Mouse (Mus musculus): ENCODE results near the gene Hus1b. TPM values are rescaled to one million over a fixed set of nuclear protein-coding genes. Genes with fewer than 3 reads are reported as not detected.

The Hus1b gene
- polyA plus RNA-seq (2015; fragmentation: Nextera tagmentation; extraction: Ambion mirVana) = 0.22 TPM in 1 of 2 replicates, not detected in the other

GRCm38 (mm10) chr13:30947540-30947939 lies at the start of gene Hus1b:
TSS of gene Hus1b (minus strand) at chr13:30947759.
- no peak within 1 kb of the TSS for H3K4me3 ChIP-seq

GRCm38 (mm10) chr13:30994249-30994858 lies 46.8 kb upstream of the Hus1b start:
- 68% methylated on average over 6 of the region's 6 CpGs for WGBS

More at GRCm38 (mm10) chr13:30947540-30947939, at the start of gene Hus1b:
- ATAC-seq (ENCODE audit: low FRiP score, low read depth) = no peak
- H3K9me3 ChIP-seq = no peaks in the 10 kb centered on the region
- H3K9ac ChIP-seq = no peak within 1 kb of the TSS
- H3K4me1 ChIP-seq = peaks cover 5% of the 10 kb centered on the region; the same call in 1 of the 2 replicates
- no peak within 1 kb of the TSS for H3K27ac ChIP-seq
- no peaks in the 10 kb centered on the region for H3K27me3 ChIP-seq
- no peak within 1 kb of the TSS for H3K4me2 ChIP-seq (replicated peaks)
- H3K36me3 ChIP-seq = peaks cover 12% of the 10 kb centered on the region; the same call in 1 of the 2 replicates
- WGBS = 88% methylated on average over 11 of the region's 11 CpGs

GRCm38 (mm10) chr13:30993819-30994218 lies 46.3 kb upstream of the Hus1b start:
- Histone ChIP-seq H3K4me3 (no peak overlapping the region), H3K27ac (no peak overlapping the region), H3K36me3 (no peaks in the 10 kb centered on the region), H3K9ac (no peak overlapping the region), H3K4me2 (replicated peaks) (no peak overlapping the region), H3K27me3 (peaks cover 16% of the 10 kb centered on the region), H3K4me1 (0 out of 2 replicates have a peak, but pooled peaks cover 3% of the 10 kb centered on the region), H3K9me3 (no peaks in the 10 kb centered on the region)
- WGBS = 32% methylated on average over 3 of the region's 3 CpGs
- ATAC-seq (ENCODE audit: low FRiP score, low read depth) = no peak

More at GRCm38 (mm10) chr13:30994249-30994858, 46.8 kb upstream of the Hus1b start:
- peaks cover 13% of the 10 kb centered on the region for H3K27me3 ChIP-seq
- no peaks in the 10 kb centered on the region for H3K9me3 ChIP-seq
- H3K4me2 ChIP-seq (replicated peaks) = no peak overlapping the region
- no peaks in the 10 kb centered on the region for H3K36me3 ChIP-seq
- H3K4me1 ChIP-seq = 0 out of 2 replicates have a peak, but pooled peaks cover 3% of the 10 kb centered on the region
- no peak for ATAC-seq (ENCODE audit: low FRiP score, low read depth)
- no peak overlapping the region for H3K27ac ChIP-seq
- H3K9ac ChIP-seq = no peak overlapping the region
- no peak overlapping the region for H3K4me3 ChIP-seq

- H3K36me3 ChIP-seq = no peaks in the 10 kb centered on the region
- no peak for ATAC-seq (ENCODE audit: low FRiP score, low read depth)
- no peak overlapping the region for H3K4me2 ChIP-seq (replicated peaks)
- no peaks in the 10 kb centered on the region for H3K9me3 ChIP-seq
- peaks cover 11% of the 10 kb centered on the region for H3K4me1 ChIP-seq
- H3K27me3 ChIP-seq = peaks cover 30% of the 10 kb centered on the region
- 71% methylated on average over 9 of the region's 9 CpGs for WGBS
- no peak overlapping the region for H3K9ac ChIP-seq
- H3K4me3 ChIP-seq = no peak overlapping the region
- no peak overlapping the region for H3K27ac ChIP-seq
Observed at GRCm38 (mm10) chr13:30990233-30990632, 42.7 kb upstream of the Hus1b start.

GRCm38 (mm10) chr13:30989710-30990109 lies 42.2 kb upstream of the Hus1b start:
- ATAC-seq (ENCODE audit: low FRiP score, low read depth) = no peak
- Histone ChIP-seq H3K27me3 (peaks cover 30% of the 10 kb centered on the region), H3K9ac (no peak overlapping the region), H3K4me1 (peaks cover 14% of the 10 kb centered on the region), H3K9me3 (no peaks in the 10 kb centered on the region), H3K4me2 (replicated peaks) (no peak overlapping the region), H3K27ac (no peak overlapping the region), H3K4me3 (no peak overlapping the region), H3K36me3 (no peaks in the 10 kb centered on the region)
- 86% methylated on average over 10 of the region's 10 CpGs for WGBS

GRCm38 (mm10) chr13:30987686-30988085 lies 40.1 kb upstream of the Hus1b start:
- Histone ChIP-seq H3K4me2 (replicated peaks) (no peak overlapping the region), H3K4me3 (no peak overlapping the region), H3K36me3 (no peaks in the 10 kb centered on the region), H3K27ac (no peak overlapping the region), H3K9me3 (no peaks in the 10 kb centered on the region), H3K27me3 (peaks cover 30% of the 10 kb centered on the region), H3K9ac (no peak overlapping the region), H3K4me1 (peaks cover 14% of the 10 kb centered on the region)
- ATAC-seq (ENCODE audit: low FRiP score, low read depth) = no peak
- 90% methylated on average over 2 of the region's 2 CpGs for WGBS

- Histone ChIP-seq H3K9me3 (no peaks in the 10 kb centered on the region), H3K9ac (no peak overlapping the region), H3K4me1 (peaks cover 14% of the 10 kb centered on the region), H3K27ac (no peak overlapping the region), H3K4me3 (no peak overlapping the region), H3K4me2 (replicated peaks) (no peak overlapping the region), H3K27me3 (peaks cover 30% of the 10 kb centered on the region), H3K36me3 (no peaks in the 10 kb centered on the region)
- ATAC-seq (ENCODE audit: low FRiP score, low read depth) = no peak
- 65% methylated on average over 10 of the region's 10 CpGs for WGBS
Observed at GRCm38 (mm10) chr13:30986934-30987455, 39.4 kb upstream of the Hus1b start.

GRCm38 (mm10) chr13:30985598-30986466 lies 38.3 kb upstream of the Hus1b start:
- H3K4me1 ChIP-seq = peaks cover 14% of the 10 kb centered on the region
- WGBS = 12% methylated on average over 27 of the region's 27 CpGs
- peak overlapping the region; percentile 55; the same call in 1 of the 2 replicates for H3K27ac ChIP-seq
- H3K4me2 ChIP-seq (replicated peaks) = peak overlapping the region; percentile 75
- no peaks in the 10 kb centered on the region for H3K9me3 ChIP-seq
- H3K4me3 ChIP-seq = peak overlapping the region; percentile 40
- peaks cover 23% of the 10 kb centered on the region for H3K27me3 ChIP-seq
- peak overlapping the region; percentile 61 for H3K9ac ChIP-seq
- ATAC-seq (ENCODE audit: low FRiP score, low read depth) = peak; percentile 77
- no peaks in the 10 kb centered on the region for H3K36me3 ChIP-seq

GRCm38 (mm10) chr13:30985275-30985597 lies 37.7 kb upstream of the Hus1b start:
- Histone ChIP-seq H3K27ac (peak overlapping the region; percentile 55; the same call in 1 of the 2 replicates), H3K9me3 (no peaks in the 10 kb centered on the region), H3K9ac (peak overlapping the region; percentile 61; the same call in 1 of the 2 replicates), H3K27me3 (peaks cover 23% of the 10 kb centered on the region), H3K4me3 (peak overlapping the region; percentile 40), H3K4me2 (replicated peaks) (peak overlapping the region; percentile 75), H3K36me3 (no peaks in the 10 kb centered on the region), H3K4me1 (peaks cover 14% of the 10 kb centered on the region)
- ATAC-seq (ENCODE audit: low FRiP score, low read depth) = no peak
- WGBS = 10% methylated on average over 13 of the region's 13 CpGs

GRCm38 (mm10) chr13:30981666-30982065 lies 34.1 kb upstream of the Hus1b start:
- Histone ChIP-seq H3K4me1 (peaks cover 19% of the 10 kb centered on the region), H3K27me3 (peaks cover under 1% of the 10 kb centered on the region; the same call in 1 of the 2 replicates), H3K9me3 (no peaks in the 10 kb centered on the region)

GRCm38 (mm10) chr13:30978224-30978623 lies 30.7 kb upstream of the Hus1b start:
- no peak for ATAC-seq (ENCODE audit: low FRiP score, low read depth)
- Histone ChIP-seq H3K9me3 (no peaks in the 10 kb centered on the region), H3K4me1 (peaks cover 9% of the 10 kb centered on the region), H3K9ac (no peak overlapping the region), H3K36me3 (no peaks in the 10 kb centered on the region), H3K4me2 (replicated peaks) (no peak overlapping the region), H3K27me3 (0 out of 2 replicates have a peak, but pooled peaks cover 3% of the 10 kb centered on the region), H3K4me3 (no peak overlapping the region), H3K27ac (no peak overlapping the region; the same call in 1 of the 2 replicates)
- 29% methylated on average over 4 of the region's 4 CpGs for WGBS

More at GRCm38 (mm10) chr13:30981666-30982065, 34.1 kb upstream of the Hus1b start:
- Histone ChIP-seq H3K4me2 (replicated peaks) (no peak overlapping the region), H3K36me3 (no peaks in the 10 kb centered on the region), H3K4me3 (no peak overlapping the region), H3K27ac (no peak overlapping the region), H3K9ac (no peak overlapping the region)
- ATAC-seq (ENCODE audit: low FRiP score, low read depth) = no peak
- 59% methylated on average over 1 of the region's 1 CpGs for WGBS

Measured in limb, embryonic 13.5 days (tissue).